Mouse (Mus musculus): ENCODE measurements around the gene Zbtb38.

Gene Zbtb38

GRCm38 (mm10) chr9:96752603-96753114 is at the start of gene Zbtb38:
Gene Zbtb38, minus strand, starts transcription at chr9:96752831.
- DNase-seq: peak; percentile 52 to 57

- DNase-seq: peak in 1 of 2 experiments; percentile 16
These were observed 47.6 kb upstream of the Zbtb38 start for GRCm38 (mm10) chr9:96800131-96800825.

- no peak for DNase-seq
These were observed 44.7 kb upstream of the Zbtb38 start for GRCm38 (mm10) chr9:96797311-96797710.

- peak; percentile 56 to 68 for DNase-seq
These were observed 42.8 kb upstream of the Zbtb38 start for GRCm38 (mm10) chr9:96795399-96795928.

GRCm38 (mm10) chr9:96794601-96795000 is 42.0 kb upstream of the Zbtb38 start:
- DNase-seq: no peak

GRCm38 (mm10) chr9:96792543-96792942 is 39.9 kb upstream of the Zbtb38 start:
- no peak for DNase-seq

GRCm38 (mm10) chr9:96790389-96791007 is 37.9 kb upstream of the Zbtb38 start:
- peak in 1 of 2 experiments; percentile 19 for DNase-seq

- no peak for DNase-seq
These were observed 37.3 kb upstream of the Zbtb38 start for GRCm38 (mm10) chr9:96789906-96790305.

- DNase-seq: no peak
These were observed 35.2 kb upstream of the Zbtb38 start for GRCm38 (mm10) chr9:96787797-96788196.

GRCm38 (mm10) chr9:96785871-96786342 is 33.3 kb upstream of the Zbtb38 start:
- DNase-seq: no peak

GRCm38 (mm10) chr9:96785187-96785586 is 32.6 kb upstream of the Zbtb38 start:
- DNase-seq: no peak

- DNase-seq: no peak
These were observed 31.0 kb upstream of the Zbtb38 start for GRCm38 (mm10) chr9:96783667-96784066.

- no peak for DNase-seq
These were observed 30.6 kb upstream of the Zbtb38 start for GRCm38 (mm10) chr9:96783258-96783657.

- DNase-seq: no peak
These were observed 29.4 kb upstream of the Zbtb38 start for GRCm38 (mm10) chr9:96782062-96782461.

GRCm38 (mm10) chr9:96773146-96773545 is 20.5 kb upstream of the Zbtb38 start:
- DNase-seq: peak; percentile 27 to 43

GRCm38 (mm10) chr9:96770443-96770842 is 17.8 kb upstream of the Zbtb38 start:
- no peak for DNase-seq

GRCm38 (mm10) chr9:96769651-96770050 is 17.0 kb upstream of the Zbtb38 start:
- DNase-seq: no peak

GRCm38 (mm10) chr9:96767874-96768273 is 15.2 kb upstream of the Zbtb38 start:
- no peak for DNase-seq

- DNase-seq: no peak
These were observed 13.4 kb upstream of the Zbtb38 start for GRCm38 (mm10) chr9:96766078-96766477.

- DNase-seq: no peak
These were observed 12.8 kb upstream of the Zbtb38 start for GRCm38 (mm10) chr9:96765410-96765809.

- no peak for DNase-seq
These were observed 11.4 kb upstream of the Zbtb38 start for GRCm38 (mm10) chr9:96763847-96764631.

- DNase-seq: no peak
These were observed 10.4 kb upstream of the Zbtb38 start for GRCm38 (mm10) chr9:96763025-96763424.
